Mouse (Mus musculus) liver, embryonic 16.5 days (tissue): ENCODE measurements around the gene Smc2. TPM values are rescaled to one million over a fixed set of nuclear protein-coding genes. Genes with fewer than 3 reads are reported as not detected.
"Not testable (repeated sequence)": the region's sequence is repeated elsewhere in the genome, so short reads cannot be mapped to it uniquely, and the experiment has no call there.

Experiments used
- ATAC-seq: fragments of 200-750 bp; cut with Nextera tagmentation; 2 replicates; pipeline ENCODE4 v1.8.0; 2017; ENCODE audit warnings: low read depth, mild to moderate bottlenecking, moderate number of reproducible peaks, moderate library complexity
- H3K27ac ChIP-seq: fragments of 300-500 bp; sonication (generic); 2 replicates; pipeline ENCODE4 v1.5.1; 2014; ENCODE audit warnings: mild to moderate bottlenecking, low read length
- H3K27me3 ChIP-seq: fragments of 300-500 bp; sonication (generic); 2 replicates; pipeline ENCODE4 v1.6.1; 2014; ENCODE audit warnings: low read depth, low read length, mixed read lengths; ENCODE audit not compliant: control insufficient read depth, insufficient read depth
- H3K36me3 ChIP-seq: fragments of 300-500 bp; sonication (generic); 2 replicates; pipeline ENCODE4 v1.6.1; 2014; ENCODE audit warnings: mild to moderate bottlenecking; ENCODE audit not compliant: control insufficient read depth, insufficient read depth
- H3K4me1 ChIP-seq: fragments of 300-500 bp; sonication (generic); 2 replicates; pipeline ENCODE4 v1.6.1; 2014; ENCODE audit warnings: low read depth, low read length, mixed read lengths; ENCODE audit not compliant: control insufficient read depth
- H3K4me2 ChIP-seq: fragments of 300-500 bp; sonication (generic); 2 replicates; pipeline ENCODE4 v1.6.1; 2014; ENCODE audit warnings: low read depth, low read length, mixed read lengths
- H3K4me3 ChIP-seq: fragments of 300-500 bp; sonication (generic); 2 replicates; pipeline ENCODE4 v1.5.1; 2014; ENCODE audit warnings: low read depth, mild to moderate bottlenecking, low read length
- H3K9ac ChIP-seq: fragments of 300-500 bp; sonication (generic); 2 replicates; pipeline ENCODE4 v1.6.1; 2014; ENCODE audit warnings: low read depth, low read length
- H3K9me3 ChIP-seq: fragments of 300-500 bp; sonication (generic); replicated peaks from 2 replicates; pipeline ENCODE4 v1.6.1; 2016; ENCODE audit warnings: low read length; ENCODE audit not compliant: control insufficient read depth
- WGBS: fragments of 180-500 bp; shearing (Covaris S2); extraction: QIAGEN DNeasy Blood & Tissue Kit; methylation state at CpG from one replicate; pipeline ENCODE4 v1.1.7; 2014; ENCODE audit not compliant: insufficient replicate concordance; 5-methylcytosine and 5-hydroxymethylcytosine counted together
- polyA plus RNA-seq: library from polyadenylated mRNA; unstranded; fragments of >200 nt; fragmentation: Nextera tagmentation; extraction: Ambion mirVana; gene quantifications from 2 replicates; pipeline ENCODE4 v1.2.1, GENCODE M21; 2015

Gene Smc2
- polyA plus RNA-seq, 1 experiment from 2014 or later, result 136 TPM

DNA sequence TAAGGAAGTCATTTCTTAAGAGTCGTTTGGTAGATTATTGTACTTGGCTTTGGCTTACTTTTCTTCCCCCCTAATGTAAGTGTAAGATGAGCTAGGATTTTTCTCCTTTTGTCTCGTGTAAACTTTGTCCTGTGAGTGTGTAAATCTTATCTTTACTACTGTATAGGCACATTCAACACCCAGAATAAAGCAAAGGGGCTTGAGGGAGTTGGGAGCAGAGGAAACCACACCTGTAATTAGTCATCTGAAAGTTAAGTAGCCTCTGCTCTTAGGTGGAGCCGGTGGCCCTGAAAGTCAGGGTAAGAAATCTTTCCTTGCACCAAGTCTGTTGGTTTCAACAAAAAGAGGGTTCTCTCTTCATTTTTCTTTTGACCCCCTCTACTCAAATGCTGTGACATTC lies 34.4 kb downstream of the Smc2 start:
- H3K4me1 ChIP-seq, result no peaks in the 10 kb centered on the region
- no peak overlapping the region for H3K9ac ChIP-seq
- WGBS, result 78% methylated on average over 3 of the region's 3 CpGs
- no peak overlapping the region for H3K4me3 ChIP-seq
- ATAC-seq, result no peak
- no peak overlapping the region for H3K27ac ChIP-seq
- H3K9me3 ChIP-seq, result no peaks in the 10 kb centered on the region
- peaks cover 49% of the 10 kb centered on the region for H3K36me3 ChIP-seq
- H3K27me3 ChIP-seq, result no peaks in the 10 kb centered on the region
- no peak overlapping the region for H3K4me2 ChIP-seq

DNA sequence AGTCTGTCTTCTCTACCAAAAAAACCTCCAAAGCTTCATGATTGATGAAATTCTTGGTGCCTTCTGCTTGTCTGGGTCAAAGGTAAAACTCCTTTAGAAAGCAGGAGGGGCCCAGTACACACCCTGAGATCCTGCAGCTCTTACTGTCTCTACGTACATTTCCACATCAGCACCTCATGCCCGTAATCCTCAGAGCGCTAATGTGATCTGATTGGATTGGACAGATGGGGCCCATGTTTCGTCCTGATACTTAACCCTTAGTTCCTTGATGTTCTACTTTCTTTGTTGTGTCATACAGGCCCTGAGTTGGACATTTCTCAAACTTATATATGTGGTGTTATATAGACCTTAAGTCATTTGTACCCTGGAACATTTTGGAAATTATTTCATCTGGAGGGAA lies 48.4 kb downstream of the Smc2 start:
- H3K36me3 ChIP-seq, result peaks cover 23% of the 10 kb centered on the region
- H3K27ac ChIP-seq, result no peak overlapping the region
- ATAC-seq, result no peak
- H3K9me3 ChIP-seq, result no peaks in the 10 kb centered on the region
- no peaks in the 10 kb centered on the region for H3K4me1 ChIP-seq
- H3K27me3 ChIP-seq, result no peaks in the 10 kb centered on the region
- H3K9ac ChIP-seq, result no peak overlapping the region
- 88% methylated on average over 4 of the region's 4 CpGs for WGBS
- no peak overlapping the region for H3K4me3 ChIP-seq
- no peak overlapping the region for H3K4me2 ChIP-seq

GRCm38 (mm10) chr4:52497144-52497543 lies 58.1 kb downstream of the Smc2 start, which contains the start of gene Vma21-ps:
TSS of gene Vma21-ps (minus strand) at chr4:52497244.
- not testable (repeated sequence) for H3K9ac ChIP-seq, ATAC-seq, H3K27me3 ChIP-seq, H3K4me1 ChIP-seq, H3K9me3 ChIP-seq, H3K4me3 ChIP-seq, H3K36me3 ChIP-seq, H3K4me2 ChIP-seq, H3K27ac ChIP-seq
- WGBS, result 87% methylated on average over 10 of the region's 10 CpGs

- ATAC-seq, result no peak
- Histone ChIP-seq H3K27ac (no peak overlapping the region), H3K4me3 (no peak overlapping the region), H3K9me3 (no peaks in the 10 kb centered on the region), H3K36me3 (no peaks in the 10 kb centered on the region), H3K9ac (no peak overlapping the region), H3K27me3 (no peaks in the 10 kb centered on the region), H3K4me1 (no peaks in the 10 kb centered on the region), H3K4me2 (no peak overlapping the region)
- WGBS, result 23% methylated on average over 4 of the region's 4 CpGs
These were observed 78.5 kb downstream of the Smc2 start for GRCm38 (mm10) chr4:52517580-52517979.

DNA sequence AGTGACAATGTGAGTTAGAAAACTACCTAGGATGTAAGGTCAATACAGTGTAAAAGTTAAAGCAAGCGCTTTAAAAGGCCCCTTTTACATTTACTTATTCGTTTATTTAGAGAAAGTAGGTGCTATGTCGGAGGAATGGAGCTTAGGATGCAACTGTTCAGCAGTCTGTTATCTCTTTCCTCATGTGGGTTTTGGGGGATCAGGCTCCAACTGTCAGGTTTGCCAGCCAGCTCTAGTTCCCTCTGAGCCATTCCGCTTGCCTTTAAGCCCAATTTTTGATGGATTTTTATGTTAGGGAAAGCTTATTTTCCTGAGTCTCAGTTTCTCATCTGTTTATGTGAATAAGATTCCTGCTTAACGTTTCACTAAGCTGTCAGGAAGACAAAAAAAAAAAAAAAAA lies 80.3 kb downstream of the Smc2 start:
- Histone ChIP-seq H3K4me3 (no peak overlapping the region), H3K4me2 (no peak overlapping the region), H3K9me3 (no peaks in the 10 kb centered on the region), H3K27ac (no peak overlapping the region), H3K9ac (no peak overlapping the region), H3K4me1 (no peaks in the 10 kb centered on the region), H3K36me3 (no peaks in the 10 kb centered on the region), H3K27me3 (no peaks in the 10 kb centered on the region)
- ATAC-seq, result no peak
- 55% methylated on average over 5 of the region's 5 CpGs for WGBS

DNA sequence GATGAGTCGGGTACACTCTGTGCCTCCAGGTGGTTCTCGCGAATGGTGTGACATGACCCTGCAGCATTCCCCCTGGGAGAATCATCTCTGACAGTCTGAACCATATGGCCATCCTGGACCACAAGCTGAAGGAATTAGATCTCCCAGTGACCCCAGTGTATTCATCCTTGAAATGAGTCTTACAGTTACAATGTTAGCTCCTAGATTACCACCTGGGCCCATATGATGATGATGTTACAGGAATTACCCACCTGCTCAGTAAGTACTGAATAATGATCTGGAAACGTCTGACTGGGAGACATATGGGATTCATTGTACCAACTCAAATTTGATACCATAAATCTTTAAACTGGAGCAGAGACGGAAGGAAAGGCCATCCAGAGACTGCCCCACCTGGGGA lies 87.4 kb downstream of the Smc2 start:
- H3K4me3 ChIP-seq, result no peak overlapping the region
- no peaks in the 10 kb centered on the region for H3K27me3 ChIP-seq
- WGBS, result 63% methylated on average over 5 of the region's 5 CpGs
- H3K27ac ChIP-seq, result no peak overlapping the region
- no peaks in the 10 kb centered on the region for H3K9me3 ChIP-seq
- no peak overlapping the region for H3K9ac ChIP-seq
- no peak overlapping the region for H3K4me2 ChIP-seq
- no peak for ATAC-seq
- H3K4me1 ChIP-seq, result no peaks in the 10 kb centered on the region
- H3K36me3 ChIP-seq, result no peaks in the 10 kb centered on the region

DNA sequence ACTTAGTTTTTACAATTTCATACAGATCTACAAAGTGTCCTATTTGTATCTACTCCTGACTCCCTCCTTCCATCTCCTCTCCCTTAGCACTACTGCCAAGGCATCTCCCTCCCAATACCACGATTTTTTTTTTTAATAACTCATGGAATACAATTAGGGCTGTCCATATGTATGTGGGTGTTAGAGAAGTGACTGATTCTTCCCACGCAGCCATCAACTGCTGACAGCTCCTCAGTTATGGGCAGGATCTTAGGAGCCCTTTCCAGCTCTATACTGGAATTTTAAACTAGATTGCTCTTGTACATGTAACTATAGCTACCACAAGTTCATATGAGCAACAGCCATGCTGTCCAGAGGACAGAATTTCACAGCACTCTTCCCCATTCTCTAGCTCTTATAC lies 91.6 kb downstream of the Smc2 start:
- no peaks in the 10 kb centered on the region for H3K9me3 ChIP-seq
- 39% methylated on average over 2 of the region's 2 CpGs for WGBS
- no peak overlapping the region for H3K4me2 ChIP-seq
- no peak overlapping the region for H3K9ac ChIP-seq
- H3K27me3 ChIP-seq, result no peaks in the 10 kb centered on the region
- H3K36me3 ChIP-seq, result no peaks in the 10 kb centered on the region
- H3K4me1 ChIP-seq, result no peaks in the 10 kb centered on the region
- no peak overlapping the region for H3K27ac ChIP-seq
- H3K4me3 ChIP-seq, result no peak overlapping the region
- ATAC-seq, result no peak

Other genes starting within 250 kb of the Smc2 start
- gene Vma21-ps, start 58.0 kb downstream of the Smc2 start, polyA plus RNA-seq, result 0.51 and 0.74 TPM in 2 replicates
- gene Toporsl, start 157.0 kb downstream of the Smc2 start, polyA plus RNA-seq, result not detected in 2 replicates